Mouse (Mus musculus): ENCODE measurements at regions not wholly inside any gene's neighbourhood (a gene's known extent, or its start where the extent isn't known, plus 50 kb on each side); places are given as distances from the start of the nearest gene placed in this dataset.
A peak's percentile ranks its signal among the peaks of the same experiment; 100 is the strongest.

- no peak overlapping the region for H3K9ac ChIP-seq (replicated peaks; ENCODE audit: low read length, poor library complexity, severe bottlenecking)
- no peaks in the 10 kb centered on the region for H3K4me1 ChIP-seq (ENCODE audit: insufficient read depth, low read length)
- H3K36me3 ChIP-seq (ENCODE audit: insufficient read depth, low read length): no peaks in the 10 kb centered on the region
- ATAC-seq (ENCODE audit: low FRiP score) (peak; percentile 60), DNase-seq (ENCODE audit: low spot score) (peak; percentile 89)
- H3K27ac ChIP-seq (ENCODE audit: low read depth, low read length): no peak overlapping the region
- no peaks in the 10 kb centered on the region for H3K9me3 ChIP-seq (ENCODE audit: low read length)
- no peak for TF ChIP-seq CTCF (IDR thresholded peaks at IDR 0.05)
- no peaks in the 10 kb centered on the region for H3K27me3 ChIP-seq (ENCODE audit: insufficient read depth, low read length)
- peak overlapping the region; percentile 13; the same call in 1 of the 2 replicates for H3K4me3 ChIP-seq (ENCODE audit: low read depth, low read length)
- WGBS: 44% methylated on average over 19 of the region's 19 CpGs
- H3K4me2 ChIP-seq (ENCODE audit: low read depth, low read length, poor library complexity, severe bottlenecking): peak overlapping the region; percentile 41
These were observed 234.7 kb upstream of the Rsrc1 start for GRCm38 (mm10) chr3:66746373-66747072.

GRCm38 (mm10) chr3:66747073-66747710 is 234.0 kb upstream of the Rsrc1 start:
- Histone ChIP-seq H3K36me3 (ENCODE audit: insufficient read depth, low read length) (no peaks in the 10 kb centered on the region), H3K27ac (ENCODE audit: low read depth, low read length) (no peak overlapping the region), H3K9me3 (ENCODE audit: low read length) (no peaks in the 10 kb centered on the region), H3K4me2 (ENCODE audit: low read depth, low read length, poor library complexity, severe bottlenecking) (peak overlapping the region; percentile 41), H3K27me3 (ENCODE audit: insufficient read depth, low read length) (no peaks in the 10 kb centered on the region), H3K4me3 (ENCODE audit: low read depth, low read length) (peak overlapping the region; percentile 13; the same call in 1 of the 2 replicates), H3K9ac (replicated peaks; ENCODE audit: low read length, poor library complexity, severe bottlenecking) (no peak overlapping the region), H3K4me1 (ENCODE audit: insufficient read depth, low read length) (no peaks in the 10 kb centered on the region)
- no peak for TF ChIP-seq CTCF (IDR thresholded peaks at IDR 0.05)
- DNase-seq (ENCODE audit: low spot score) (peak; percentile 24), ATAC-seq (ENCODE audit: low FRiP score) (peak; percentile 15; the same call in 1 of the 2 replicates)
- 44% methylated on average over 20 of the region's 20 CpGs for WGBS

DNA sequence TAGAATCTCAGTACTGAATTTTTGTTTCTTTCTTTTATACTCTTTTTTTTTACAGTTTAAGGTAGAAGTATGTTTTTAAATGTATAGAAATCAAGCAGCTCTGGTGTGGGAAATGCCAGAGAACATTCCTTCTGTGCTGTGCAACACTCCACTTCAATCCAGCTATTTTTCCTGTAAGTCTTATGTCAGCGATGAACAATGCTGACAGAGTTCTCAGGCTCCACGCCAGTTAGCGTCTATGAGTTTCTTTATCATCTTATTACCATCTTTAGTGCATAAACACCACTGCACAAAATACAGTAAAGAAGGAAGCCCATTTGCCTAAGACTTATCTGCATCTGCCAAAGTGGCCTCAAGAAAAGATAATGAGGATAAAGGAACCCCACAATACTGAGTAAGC is 223.0 kb upstream of the Rsrc1 start:
- Histone ChIP-seq H3K27ac (ENCODE audit: low read depth, low read length) (no peak overlapping the region), H3K9ac (replicated peaks; ENCODE audit: low read length, poor library complexity, severe bottlenecking) (no peak overlapping the region), H3K4me3 (ENCODE audit: low read depth, low read length) (no peak overlapping the region), H3K4me2 (ENCODE audit: low read depth, low read length, poor library complexity, severe bottlenecking) (no peak overlapping the region), H3K36me3 (ENCODE audit: insufficient read depth, low read length) (no peaks in the 10 kb centered on the region), H3K27me3 (ENCODE audit: insufficient read depth, low read length) (no peaks in the 10 kb centered on the region), H3K4me1 (ENCODE audit: insufficient read depth, low read length) (no peaks in the 10 kb centered on the region), H3K9me3 (ENCODE audit: low read length) (no peaks in the 10 kb centered on the region)
- no peak for DNase-seq (ENCODE audit: low spot score)
- ATAC-seq (ENCODE audit: low FRiP score): no peak
- no peak for TF ChIP-seq CTCF (IDR thresholded peaks at IDR 0.05)
- WGBS: 78% methylated on average over 3 of the region's 3 CpGs

GRCm38 (mm10) chr3:66759841-66760240 is 221.3 kb upstream of the Rsrc1 start:
- no peaks in the 10 kb centered on the region for H3K4me1 ChIP-seq (ENCODE audit: insufficient read depth, low read length)
- no peaks in the 10 kb centered on the region for H3K27me3 ChIP-seq (ENCODE audit: insufficient read depth, low read length)
- no peak for TF ChIP-seq CTCF (IDR thresholded peaks at IDR 0.05)
- H3K9me3 ChIP-seq (ENCODE audit: low read length): no peaks in the 10 kb centered on the region
- H3K9ac ChIP-seq (replicated peaks; ENCODE audit: low read length, poor library complexity, severe bottlenecking): no peak overlapping the region
- H3K36me3 ChIP-seq (ENCODE audit: insufficient read depth, low read length): no peaks in the 10 kb centered on the region
- no peak overlapping the region for H3K4me3 ChIP-seq (ENCODE audit: low read depth, low read length)
- ATAC-seq (ENCODE audit: low FRiP score) (no peak), DNase-seq (ENCODE audit: low spot score) (no peak)
- no peak overlapping the region for H3K27ac ChIP-seq (ENCODE audit: low read depth, low read length)
- no peak overlapping the region for H3K4me2 ChIP-seq (ENCODE audit: low read depth, low read length, poor library complexity, severe bottlenecking)
- 91% methylated on average over 4 of the region's 4 CpGs for WGBS

DNA sequence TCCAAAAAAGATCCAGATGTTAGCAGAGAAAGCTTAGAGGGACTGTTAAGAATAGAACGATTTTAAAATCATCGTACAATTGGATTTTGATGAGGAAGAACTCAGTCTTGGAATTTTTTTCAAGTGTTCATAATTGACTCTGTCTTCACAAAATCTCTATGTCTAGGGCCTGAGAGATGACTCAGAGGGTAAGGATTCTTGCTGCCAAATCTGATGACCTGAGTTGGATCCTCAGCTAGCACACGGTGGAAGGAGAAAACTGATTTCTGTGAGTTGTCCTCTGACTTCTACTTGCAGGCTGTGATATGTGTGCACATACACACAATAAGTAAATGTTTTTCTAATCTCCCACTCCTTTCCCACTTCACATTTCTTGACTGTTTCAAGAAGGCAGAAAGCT is 218.7 kb upstream of the Rsrc1 start:
- Histone ChIP-seq H3K36me3 (ENCODE audit: insufficient read depth, low read length) (no peaks in the 10 kb centered on the region), H3K4me2 (ENCODE audit: low read depth, low read length, poor library complexity, severe bottlenecking) (no peak overlapping the region), H3K9ac (replicated peaks; ENCODE audit: low read length, poor library complexity, severe bottlenecking) (no peak overlapping the region), H3K27me3 (ENCODE audit: insufficient read depth, low read length) (no peaks in the 10 kb centered on the region), H3K9me3 (ENCODE audit: low read length) (no peaks in the 10 kb centered on the region), H3K4me1 (ENCODE audit: insufficient read depth, low read length) (no peaks in the 10 kb centered on the region), H3K27ac (ENCODE audit: low read depth, low read length) (no peak overlapping the region), H3K4me3 (ENCODE audit: low read depth, low read length) (no peak overlapping the region)
- DNase-seq (ENCODE audit: low spot score): no peak
- no peak for ATAC-seq (ENCODE audit: low FRiP score)
- WGBS: 99% methylated on average over 3 of the region's 3 CpGs
- no peak for TF ChIP-seq CTCF (IDR thresholded peaks at IDR 0.05)

DNA sequence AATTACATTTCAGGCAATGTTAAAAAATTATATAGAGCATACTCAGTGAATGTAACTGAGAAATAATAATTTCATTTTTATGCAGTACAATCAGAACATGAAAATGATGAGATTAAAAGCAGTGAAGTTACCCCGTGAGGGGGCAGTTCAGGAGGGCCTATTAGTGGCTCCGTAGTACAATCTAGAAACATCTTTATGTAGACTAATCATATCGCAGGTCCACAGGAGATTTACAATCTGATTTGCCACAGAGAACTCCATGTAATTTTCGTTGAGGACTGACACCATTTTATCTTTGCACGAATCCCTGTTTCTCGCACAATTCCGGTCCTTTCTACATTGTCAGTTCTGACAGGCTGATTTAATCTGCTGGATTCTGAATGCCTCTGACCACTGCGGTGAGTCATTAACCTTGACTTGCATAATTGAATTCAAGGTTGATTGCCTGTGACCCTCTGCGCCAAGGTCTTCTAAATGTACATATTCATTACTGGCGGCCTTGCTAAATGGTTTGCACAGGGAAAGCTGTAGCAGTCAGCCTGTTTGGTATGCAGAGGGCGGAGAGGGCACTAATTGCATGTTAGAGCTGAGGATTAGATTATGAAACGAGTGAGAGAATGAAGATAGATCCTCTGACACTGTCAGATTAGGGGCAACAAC is 183.7 kb upstream of the Rsrc1 start:
- H3K4me1 ChIP-seq (ENCODE audit: insufficient read depth, low read length): no peaks in the 10 kb centered on the region
- DNase-seq (ENCODE audit: low spot score): peak; percentile 46
- no peak for TF ChIP-seq CTCF (IDR thresholded peaks at IDR 0.05)
- H3K4me3 ChIP-seq (ENCODE audit: low read depth, low read length): no peak overlapping the region
- no peak overlapping the region; the same call in 1 of the 2 replicates for H3K4me2 ChIP-seq (ENCODE audit: low read depth, low read length, poor library complexity, severe bottlenecking)
- ATAC-seq (ENCODE audit: low FRiP score): no peak
- H3K36me3 ChIP-seq (ENCODE audit: insufficient read depth, low read length): no peaks in the 10 kb centered on the region
- no peak overlapping the region for H3K27ac ChIP-seq (ENCODE audit: low read depth, low read length)
- no peak overlapping the region for H3K9ac ChIP-seq (replicated peaks; ENCODE audit: low read length, poor library complexity, severe bottlenecking)
- 38% methylated on average over 12 of the region's 12 CpGs for WGBS
- H3K9me3 ChIP-seq (ENCODE audit: low read length): no peaks in the 10 kb centered on the region
- no peaks in the 10 kb centered on the region for H3K27me3 ChIP-seq (ENCODE audit: insufficient read depth, low read length)
